Mouse (Mus musculus): ENCODE results near the gene Fkbp6. TPM values are rescaled to one million over a fixed set of nuclear protein-coding genes. Genes with fewer than 3 reads are reported as not detected.
"Not testable (repeated sequence)": the region's sequence is repeated elsewhere in the genome, so short reads cannot be mapped to it uniquely, and the experiment has no call there.

The Fkbp6 gene
- polyA plus RNA-seq, 1 experiment from 2014 or later = not detected

- Histone ChIP-seq H3K4me3 (peak within 1 kb of the TSS; percentile 99), H3K4me1 (peaks cover 18% of the 10 kb centered on the region), H3K27ac (peak within 1 kb of the TSS; percentile 83), H3K9ac (peak within 1 kb of the TSS; percentile 94), H3K9me3 (no peaks in the 10 kb centered on the region), H3K4me2 (peak within 1 kb of the TSS; percentile 86), H3K27me3 (replicated peaks) (no peaks in the 10 kb centered on the region), H3K36me3 (replicated peaks) (peaks cover 26% of the 10 kb centered on the region)
- ATAC-seq (replicated peaks) = peak; percentile 76
- under 1% methylated on average over 63 of the region's 64 CpGs for WGBS
Measured at GRCm38 (mm10) chr5:135369787-135370654, 20.2 kb upstream of the Fkbp6 start, which contains the start of gene Nsun5. Gene Nsun5 (plus strand): TSS chr5:135369953.

- Histone ChIP-seq H3K4me1 (peaks cover 18% of the 10 kb centered on the region), H3K4me3 (peak overlapping the region; percentile 99), H3K36me3 (replicated peaks) (peaks cover 19% of the 10 kb centered on the region), H3K4me2 (peak overlapping the region; percentile 86), H3K27ac (peak overlapping the region; percentile 83; the same call in 1 of the 2 replicates), H3K9ac (peak overlapping the region; percentile 94)
- H3K9me3 ChIP-seq; ATAC-seq (replicated peaks); H3K27me3 ChIP-seq (replicated peaks): not testable (repeated sequence)
- WGBS = 64% methylated on average over 9 of the region's 9 CpGs
Measured at GRCm38 (mm10) chr5:135369196-135369595, 19.4 kb upstream of the Fkbp6 start.

- H3K4me2 ChIP-seq = no peak overlapping the region
- no peaks in the 10 kb centered on the region for H3K9me3 ChIP-seq
- 83% methylated on average over 6 of the region's 6 CpGs for whole genome bisulfite sequencing
- H3K36me3 ChIP-seq (replicated peaks) = peaks cover 10% of the 10 kb centered on the region
- no peak overlapping the region for H3K27ac ChIP-seq
- H3K27me3 ChIP-seq (replicated peaks) = no peaks in the 10 kb centered on the region
- no peak overlapping the region for H3K4me3 ChIP-seq
- no peak for ATAC-seq (replicated peaks)
- H3K4me1 ChIP-seq = peaks cover 18% of the 10 kb centered on the region
- H3K9ac ChIP-seq = no peak overlapping the region
Measured at GRCm38 (mm10) chr5:135368312-135368711, 18.5 kb upstream of the Fkbp6 start.

GRCm38 (mm10) chr5:135367841-135368240, 18.0 kb upstream of the Fkbp6 start:
- 54% methylated on average over 6 of the region's 6 CpGs for WGBS
- no peak overlapping the region for H3K27ac ChIP-seq
- no peak overlapping the region for H3K9ac ChIP-seq
- H3K4me3 ChIP-seq = no peak overlapping the region
- no peaks in the 10 kb centered on the region for H3K9me3 ChIP-seq
- peaks cover 18% of the 10 kb centered on the region for H3K4me1 ChIP-seq
- H3K27me3 ChIP-seq (replicated peaks) = no peaks in the 10 kb centered on the region
- no peak for ATAC-seq (replicated peaks)
- no peak overlapping the region for H3K4me2 ChIP-seq
- H3K36me3 ChIP-seq (replicated peaks) = 0 out of 2 replicates have a peak, but pooled peaks cover 7% of the 10 kb centered on the region

GRCm38 (mm10) chr5:135363540-135363939, 13.7 kb upstream of the Fkbp6 start:
- no peak overlapping the region for H3K27ac ChIP-seq
- H3K9ac ChIP-seq = no peak overlapping the region
- H3K4me3 ChIP-seq = no peak overlapping the region
- no peaks in the 10 kb centered on the region for H3K4me1 ChIP-seq
- no peaks in the 10 kb centered on the region for H3K9me3 ChIP-seq
- no peaks in the 10 kb centered on the region for H3K36me3 ChIP-seq (replicated peaks)
- no peak for ATAC-seq (replicated peaks)
- 29% methylated on average over 12 of the region's 12 CpGs for WGBS
- no peak overlapping the region for H3K4me2 ChIP-seq
- no peaks in the 10 kb centered on the region for H3K27me3 ChIP-seq (replicated peaks)

- H3K4me1 ChIP-seq = no peaks in the 10 kb centered on the region
- no peaks in the 10 kb centered on the region for H3K36me3 ChIP-seq (replicated peaks)
- H3K9ac ChIP-seq = no peak overlapping the region
- no peak overlapping the region for H3K4me3 ChIP-seq
- peaks cover 2% of the 10 kb centered on the region; the same call in 1 of the 2 replicates for H3K9me3 ChIP-seq
- H3K27ac ChIP-seq = no peak overlapping the region
- no peak for ATAC-seq (replicated peaks)
- no peaks in the 10 kb centered on the region for H3K27me3 ChIP-seq (replicated peaks)
- H3K4me2 ChIP-seq = no peak overlapping the region
- WGBS = 92% methylated on average over 3 of the region's 3 CpGs
Measured at GRCm38 (mm10) chr5:135362572-135362971, 12.7 kb upstream of the Fkbp6 start.

GRCm38 (mm10) chr5:135359772-135360171, 9.9 kb upstream of the Fkbp6 start:
- Histone ChIP-seq H3K9me3 (peaks cover 3% of the 10 kb centered on the region; the same call in 1 of the 2 replicates), H3K9ac (no peak overlapping the region), H3K4me1 (no peaks in the 10 kb centered on the region), H3K27ac (no peak overlapping the region), H3K36me3 (replicated peaks) (no peaks in the 10 kb centered on the region), H3K27me3 (replicated peaks) (no peaks in the 10 kb centered on the region), H3K4me2 (no peak overlapping the region), H3K4me3 (no peak overlapping the region)
- ATAC-seq (replicated peaks) = no peak
- WGBS = 94% methylated on average over 2 of the region's 2 CpGs

- Histone ChIP-seq H3K9me3 (peaks cover 3% of the 10 kb centered on the region; the same call in 1 of the 2 replicates), H3K27ac (no peak overlapping the region), H3K36me3 (replicated peaks) (no peaks in the 10 kb centered on the region), H3K9ac (no peak overlapping the region), H3K4me3 (no peak overlapping the region), H3K4me1 (no peaks in the 10 kb centered on the region), H3K27me3 (replicated peaks) (no peaks in the 10 kb centered on the region), H3K4me2 (no peak overlapping the region)
- WGBS = 93% methylated on average over 2 of the region's 2 CpGs
- no peak for ATAC-seq (replicated peaks)
Measured at GRCm38 (mm10) chr5:135357556-135357955, 7.7 kb upstream of the Fkbp6 start.

- H3K27ac ChIP-seq = no peak overlapping the region
- no peaks in the 10 kb centered on the region for H3K4me1 ChIP-seq
- H3K36me3 ChIP-seq (replicated peaks) = no peaks in the 10 kb centered on the region
- no peak overlapping the region for H3K9ac ChIP-seq
- 56% methylated on average over 1 of the region's 1 CpGs for WGBS
- no peaks in the 10 kb centered on the region for H3K27me3 ChIP-seq (replicated peaks)
- ATAC-seq (replicated peaks) = no peak
- H3K4me3 ChIP-seq = no peak overlapping the region
- no peak overlapping the region for H3K4me2 ChIP-seq
- H3K9me3 ChIP-seq = peaks cover 3% of the 10 kb centered on the region; the same call in 1 of the 2 replicates
Measured at GRCm38 (mm10) chr5:135356090-135356489, 6.2 kb upstream of the Fkbp6 start.

- peaks cover 7% of the 10 kb centered on the region; the same call in 1 of the 2 replicates for H3K9me3 ChIP-seq
- no peak overlapping the region for H3K4me2 ChIP-seq
- H3K4me3 ChIP-seq = no peak overlapping the region
- no peaks in the 10 kb centered on the region for H3K4me1 ChIP-seq
- H3K9ac ChIP-seq = no peak overlapping the region
- no peaks in the 10 kb centered on the region for H3K27me3 ChIP-seq (replicated peaks)
- H3K27ac ChIP-seq = no peak overlapping the region
- no peak for ATAC-seq (replicated peaks)
- no peaks in the 10 kb centered on the region for H3K36me3 ChIP-seq (replicated peaks)
- WGBS = 19% methylated on average over 20 of the region's 20 CpGs
Measured at GRCm38 (mm10) chr5:135353564-135353963, 3.7 kb upstream of the Fkbp6 start.

- Histone ChIP-seq H3K4me3 (no peak within 1 kb of the TSS), H3K27ac (no peak within 1 kb of the TSS), H3K9me3 (peaks cover 7% of the 10 kb centered on the region; the same call in 1 of the 2 replicates), H3K4me1 (no peaks in the 10 kb centered on the region), H3K36me3 (replicated peaks) (no peaks in the 10 kb centered on the region), H3K27me3 (replicated peaks) (no peaks in the 10 kb centered on the region), H3K4me2 (no peak within 1 kb of the TSS), H3K9ac (no peak within 1 kb of the TSS)
- ATAC-seq (replicated peaks) = no peak
- WGBS = 66% methylated on average over 9 of the region's 9 CpGs
Measured at GRCm38 (mm10) chr5:135352995-135353394, 3.2 kb upstream of the Fkbp6 start, which contains the start of gene Trim50. Gene Trim50 (plus strand): TSS chr5:135353295.

GRCm38 (mm10) chr5:135351606-135352005, 1.8 kb upstream of the Fkbp6 start:
- 87% methylated on average over 13 of the region's 13 CpGs for WGBS
- peaks cover 4% of the 10 kb centered on the region; the same call in 1 of the 2 replicates for H3K9me3 ChIP-seq
- no peak overlapping the region for H3K4me2 ChIP-seq
- no peak for ATAC-seq (replicated peaks)
- H3K4me1 ChIP-seq = no peaks in the 10 kb centered on the region
- H3K27ac ChIP-seq = no peak overlapping the region
- no peak overlapping the region for H3K4me3 ChIP-seq
- no peaks in the 10 kb centered on the region for H3K36me3 ChIP-seq (replicated peaks)
- H3K9ac ChIP-seq = no peak overlapping the region
- no peaks in the 10 kb centered on the region for H3K27me3 ChIP-seq (replicated peaks)
